In the genomic region with DNA sequence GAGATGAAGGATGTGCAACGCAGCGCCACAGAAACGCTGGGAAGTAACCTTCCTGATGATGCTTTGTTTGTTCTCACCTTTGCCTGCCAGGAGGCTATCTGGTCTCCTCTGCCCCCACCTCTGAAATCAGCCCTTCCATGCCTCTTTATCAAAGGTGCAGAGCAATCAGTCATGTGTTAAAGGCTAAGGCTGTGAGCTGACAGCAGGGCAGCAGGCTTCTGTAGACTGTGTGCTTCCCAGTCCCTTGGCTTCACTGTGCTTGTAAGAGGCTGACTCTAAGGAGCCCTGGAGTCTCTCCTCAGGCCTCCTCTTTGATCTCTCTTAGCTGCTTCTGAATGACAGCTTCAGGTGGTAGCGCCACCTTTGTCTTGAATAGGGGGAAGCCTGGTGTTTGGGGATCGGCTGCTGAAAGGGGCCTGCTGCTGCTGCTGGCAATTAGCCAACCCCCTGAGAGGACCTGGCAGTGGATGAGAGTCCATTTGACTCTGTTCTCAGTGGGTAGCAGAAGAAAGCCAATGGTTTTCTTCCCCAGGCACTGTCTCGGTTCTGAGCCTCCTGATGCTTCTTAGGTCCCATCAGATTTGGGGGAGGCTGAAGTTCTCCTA, we compare ENCODE assay signal across 11 mouse cellular contexts.
A peak's percentile ranks its signal among the peaks of the same experiment; 100 is the strongest.
DNase-seq lines count a peak whose midpoint lies in the region; ATAC-seq and TF ChIP-seq lines count a peak whose summit lies in the region.
"Had no signal": no experiment of that assay in that cellular context is flagged by ENCODE, and none has a peak within 500 bp of the region (broad histone marks: within the 10 kb centered on the region; RNA-seq: fewer than 3 reads in every experiment).

No protein-coding gene starts in this region.

- H3K27me3 ChIP-seq in heart, embryonic 14.5 days (ENCODE audit: control insufficient read depth, insufficient read depth, low read length): no peaks in the 10 kb centered on the region
- no peaks in the 10 kb centered on the region for H3K27me3 ChIP-seq in neural tube, embryonic 13.5 days
- H3K27me3 ChIP-seq in neural tube, embryonic 15.5 days (replicated peaks): no peaks in the 10 kb centered on the region
- H3K27me3 ChIP-seq in forebrain, embryonic 14.5 days (replicated peaks; ENCODE audit: control insufficient read depth, insufficient read depth, low read length): no peaks in the 10 kb centered on the region
- H3K27me3 ChIP-seq in midbrain, postnatal 0 days (ENCODE audit: insufficient read depth, low read length): no peaks in the 10 kb centered on the region; the same call in 1 of the 2 replicates

- no peak for TF ChIP-seq CTCF in midbrain, postnatal 0 days (IDR thresholded peaks at IDR 0.05)

- H3K9ac ChIP-seq in heart, embryonic 14.5 days (ENCODE audit: low read length): no peak overlapping the region
- H3K9ac ChIP-seq in neural tube, embryonic 13.5 days: no peak overlapping the region
- H3K9ac ChIP-seq in neural tube, embryonic 15.5 days (replicated peaks): no peak overlapping the region
- no peak overlapping the region for H3K9ac ChIP-seq in forebrain, embryonic 14.5 days (ENCODE audit: low read length)
- H3K9ac ChIP-seq in midbrain, postnatal 0 days (replicated peaks; ENCODE audit: low read length, poor library complexity, severe bottlenecking): no peak overlapping the region

- H3K4me2 ChIP-seq in heart, embryonic 14.5 days (ENCODE audit: low read length): peak overlapping the region; percentile 28
- no peak overlapping the region for H3K4me2 ChIP-seq in neural tube, embryonic 13.5 days
- H3K4me2 ChIP-seq in neural tube, embryonic 15.5 days: no peak overlapping the region
- no peak overlapping the region for H3K4me2 ChIP-seq in forebrain, embryonic 14.5 days (ENCODE audit: low read length)
- H3K4me2 ChIP-seq in midbrain, postnatal 0 days (ENCODE audit: low read depth, low read length, poor library complexity, severe bottlenecking): no peak overlapping the region

- 0 out of 2 replicates have a peak, but pooled peaks cover 5% of the 10 kb centered on the region for H3K9me3 ChIP-seq in heart, embryonic 14.5 days (ENCODE audit: control insufficient read depth, low read length)
- no peaks in the 10 kb centered on the region for H3K9me3 ChIP-seq in neural tube, embryonic 13.5 days
- no peaks in the 10 kb centered on the region for H3K9me3 ChIP-seq in neural tube, embryonic 15.5 days (replicated peaks)
- H3K9me3 ChIP-seq in forebrain, embryonic 14.5 days (replicated peaks; ENCODE audit: control insufficient read depth, low read length): no peaks in the 10 kb centered on the region
- no peaks in the 10 kb centered on the region for H3K9me3 ChIP-seq in midbrain, postnatal 0 days (ENCODE audit: low read length)

- no peak overlapping the region for H3K27ac ChIP-seq in heart, embryonic 14.5 days (replicated peaks in 1 of 2; ENCODE audit: control insufficient read depth in 1 of 2, insufficient read depth in 1 of 2, low read depth in 2 of 2, low read length in 2 of 2)
- H3K27ac ChIP-seq in neural tube, embryonic 13.5 days (replicated peaks): no peak overlapping the region
- H3K27ac ChIP-seq in neural tube, embryonic 15.5 days (replicated peaks): no peak overlapping the region
- H3K27ac ChIP-seq in forebrain, embryonic 14.5 days (ENCODE audit: low read depth, low read length): no peak overlapping the region
- no peak overlapping the region for H3K27ac ChIP-seq in midbrain, postnatal 0 days (ENCODE audit: low read depth, low read length)

- DNase-seq in heart, adult 8-10 months (ENCODE audit: low spot score): no peak
- peak; percentile 52 for DNase-seq in forebrain, embryonic 14.5 days (ENCODE audit: low spot score)
- DNase-seq in midbrain, postnatal 0 days (ENCODE audit: low spot score): peak; percentile 45
- no peak for DNase-seq in frontal cortex, postnatal 14 days (ENCODE audit: low spot score in 2 of 2)
- DNase-seq in lung, postnatal 14 days: no peak
- DNase-seq: adrenal gland, postnatal 36 days; gastrocnemius, postnatal 25 days had no signal

- no peaks in the 10 kb centered on the region for H3K36me3 ChIP-seq in heart, embryonic 14.5 days (ENCODE audit: control insufficient read depth, insufficient read depth, low read length)
- no peaks in the 10 kb centered on the region for H3K36me3 ChIP-seq in neural tube, embryonic 13.5 days
- no peaks in the 10 kb centered on the region for H3K36me3 ChIP-seq in neural tube, embryonic 15.5 days
- no peaks in the 10 kb centered on the region for H3K36me3 ChIP-seq in forebrain, embryonic 14.5 days (ENCODE audit: control insufficient read depth, insufficient read depth, low read length)
- H3K36me3 ChIP-seq in midbrain, postnatal 0 days (ENCODE audit: insufficient read depth, low read length): no peaks in the 10 kb centered on the region

- 8% methylated on average over 6 of the region's 6 CpGs for WGBS in heart, embryonic 14.5 days
- WGBS in neural tube, embryonic 13.5 days: 11% methylated on average over 6 of the region's 6 CpGs
- WGBS in neural tube, embryonic 15.5 days: 21% methylated on average over 6 of the region's 6 CpGs
- WGBS in forebrain, embryonic 14.5 days: 6% methylated on average over 6 of the region's 6 CpGs
- 17% methylated on average over 6 of the region's 6 CpGs for WGBS in midbrain, postnatal 0 days

- H3K4me1 ChIP-seq in heart, embryonic 14.5 days (ENCODE audit: control insufficient read depth in 2 of 2, insufficient read depth in 2 of 2, low read length in 2 of 2): peaks cover 3 to 10% of the 10 kb centered on the region in 2 experiments; a peak in 3 of 4 replicates
- H3K4me1 ChIP-seq in neural tube, embryonic 13.5 days (replicated peaks): peaks cover 14% of the 10 kb centered on the region
- peaks cover 8% of the 10 kb centered on the region for H3K4me1 ChIP-seq in neural tube, embryonic 15.5 days
- H3K4me1 ChIP-seq in forebrain, embryonic 14.5 days (ENCODE audit: control insufficient read depth, insufficient read depth, low read length): peaks cover 11% of the 10 kb centered on the region; the same call in 1 of the 2 replicates
- H3K4me1 ChIP-seq in midbrain, postnatal 0 days (ENCODE audit: insufficient read depth, low read length): no peaks in the 10 kb centered on the region

- peak; percentile 47; the same call in 1 of the 2 replicates for ATAC-seq in heart, embryonic 14.5 days (ENCODE audit: insufficient number of reproducible peaks, insufficient read depth, low FRiP score, low read depth)
- peak; percentile 47; the same call in 1 of the 2 replicates for ATAC-seq in neural tube, embryonic 13.5 days (ENCODE audit: low read depth)
- no peak for ATAC-seq in neural tube, embryonic 15.5 days (ENCODE audit: low FRiP score)
- ATAC-seq in forebrain, embryonic 14.5 days: peak; percentile 60; the same call in 1 of the 2 replicates
- peak; percentile 63; the same call in 1 of the 2 replicates for ATAC-seq in midbrain, postnatal 0 days (ENCODE audit: low FRiP score)

- H3K4me3 ChIP-seq in heart, embryonic 14.5 days (ENCODE audit: control insufficient read depth in 1 of 2, insufficient read depth in 1 of 2, low read depth in 1 of 2, low read length in 2 of 2): no peak overlapping the region
- no peak overlapping the region for H3K4me3 ChIP-seq in neural tube, embryonic 13.5 days
- H3K4me3 ChIP-seq in neural tube, embryonic 15.5 days (replicated peaks): no peak overlapping the region
- H3K4me3 ChIP-seq in forebrain, embryonic 14.5 days (ENCODE audit: low read depth, low read length): no peak overlapping the region
- H3K4me3 ChIP-seq in midbrain, postnatal 0 days (ENCODE audit: low read depth, low read length): no peak overlapping the region
- H3K4me3 ChIP-seq: myocyte had no signal

Comparison
In these comparisons a context has a peak if more than half of its experiments do, and no peak if none do; other contexts are left out.
1. DNase-seq: peak in forebrain, embryonic 14.5 days (single experiment) and midbrain, postnatal 0 days (single experiment); none in heart, adult 8-10 months (single experiment), frontal cortex, postnatal 14 days (0 of 2) and lung, postnatal 14 days (single experiment).